In genomic region chr19:60554866-60555438, GRCm38 (mm10) we compare ENCODE assay signal across 16 mouse cellular contexts. TPM values are rescaled to one million over a fixed set of nuclear protein-coding genes. Genes with fewer than 3 reads are reported as not detected.
A peak's percentile ranks its signal among the peaks of the same experiment; 100 is the strongest.
DNase-seq lines count a peak whose midpoint lies in the region; ATAC-seq lines count a peak whose summit lies in the region.
"Had no signal": no experiment of that assay in that cellular context is flagged by ENCODE, and none has a peak within 500 bp of the region (broad histone marks: within the 10 kb centered on the region; RNA-seq: fewer than 3 reads in every experiment).

No protein-coding gene starts in this region.

- no peak for ATAC-seq in midbrain, embryonic 15.5 days (replicated peaks)

- intact Hi-C loops in gastrocnemius, postnatal 36 days (cut with DNase I): no loop called here

- 90% methylated on average over 4 of the region's 4 CpGs for WGBS in midbrain, embryonic 15.5 days

- peak; percentile 16 for DNase-seq in gastrocnemius, postnatal 25 days
- no peak for DNase-seq in gastrocnemius, postnatal 36 days
- peak; percentile 37 for DNase-seq in lung, postnatal 25 days (ENCODE audit: low spot score)
- DNase-seq in lung, postnatal 4 days: no peak
- peak; percentile 72 for DNase-seq in adrenal gland, adult 2 months
- peak; percentile 29 for DNase-seq in lung, postnatal 36 days
- DNase-seq in cerebellum, postnatal 4 days (ENCODE audit: low spot score in 2 of 2): no peak
- DNase-seq: cerebellum, postnatal 10 days; heart, postnatal 4 days; kidney, adult 8-10 months; kidney, postnatal 36 days had no signal

- H3K9me3 ChIP-seq in midbrain, embryonic 15.5 days: no peaks in the 10 kb centered on the region
- H3K9me3 ChIP-seq: G1E; heart, embryonic 10.5 days; megakaryocyte, embryonic 14.5 days; neural tube, embryonic 13.5 days had no signal

- H3K4me3 ChIP-seq in midbrain, embryonic 15.5 days: no peak overlapping the region
- H3K4me3 ChIP-seq: heart, embryonic 10.5 days; megakaryocyte, embryonic 14.5 days; neural tube, embryonic 13.5 days had no signal

- peaks cover 2% of the 10 kb centered on the region; the same call in 1 of the 2 replicates for H3K36me3 ChIP-seq in midbrain, embryonic 15.5 days (replicated peaks)

- H3K27ac ChIP-seq in midbrain, embryonic 15.5 days: no peak overlapping the region
- H3K27ac ChIP-seq: heart, embryonic 10.5 days; neural tube, embryonic 13.5 days had no signal

- H3K4me2 ChIP-seq in midbrain, embryonic 15.5 days: no peak overlapping the region
- H3K4me2 ChIP-seq: neural tube, embryonic 13.5 days had no signal

- H3K4me1 ChIP-seq in midbrain, embryonic 15.5 days: no peaks in the 10 kb centered on the region
- H3K4me1 ChIP-seq: heart, embryonic 10.5 days; neural tube, embryonic 13.5 days had no signal

- no peak overlapping the region for H3K9ac ChIP-seq in midbrain, embryonic 15.5 days
- H3K9ac ChIP-seq: neural tube, embryonic 13.5 days had no signal

- no peaks in the 10 kb centered on the region for H3K27me3 ChIP-seq in midbrain, embryonic 15.5 days (replicated peaks)
- H3K27me3 ChIP-seq: megakaryocyte, embryonic 14.5 days; neural tube, embryonic 13.5 days had no signal

RNA-seq across cellular contexts. Expression of gene Cacul1, which starts 25.9 kb away (rescaled TPM):
- 10 to 100 TPM; 29.8 to 29.9 TPM for total RNA-seq in gastrocnemius, postnatal 25 days (2021)
- 10 to 100 TPM; 31.0 to 31.3 TPM for total RNA-seq in gastrocnemius, postnatal 36 days (2021)
- 10 to 100 TPM; 37.0 to 48.0 TPM for total RNA-seq in adrenal gland, adult 2 months (2021)
- polyA plus RNA-seq in adrenal gland, adult 2 months (2012; rRNA removed): 21.5 and 23.2 TPM in 2 replicates
- 23.0 and 24.9 TPM in 2 replicates for polyA plus RNA-seq in midbrain, embryonic 15.5 days (2015; fragmentation: Nextera tagmentation; extraction: Ambion mirVana)

Comparison
In these comparisons a context has a peak if more than half of its experiments do, and no peak if none do; other contexts are left out.
1. DNase-seq: peak in gastrocnemius, postnatal 25 days (single experiment), lung, postnatal 25 days (single experiment), adrenal gland, adult 2 months (single experiment) and lung, postnatal 36 days (single experiment); none in gastrocnemius, postnatal 36 days (0 of 2), lung, postnatal 4 days (0 of 2) and cerebellum, postnatal 4 days (0 of 2).